Mouse (Mus musculus) ES-CJ7 (cell line): ENCODE measurements around the gene Magi1.
A peak's percentile ranks its signal among the peaks of the same experiment; 100 is the strongest.

Source experiments
- DNase-seq: peaks from one replicate; pipeline ENCODE4 v3.0.0; 2011; ENCODE audit warnings: low read depth, low spot score

The Magi1 gene

DNA sequence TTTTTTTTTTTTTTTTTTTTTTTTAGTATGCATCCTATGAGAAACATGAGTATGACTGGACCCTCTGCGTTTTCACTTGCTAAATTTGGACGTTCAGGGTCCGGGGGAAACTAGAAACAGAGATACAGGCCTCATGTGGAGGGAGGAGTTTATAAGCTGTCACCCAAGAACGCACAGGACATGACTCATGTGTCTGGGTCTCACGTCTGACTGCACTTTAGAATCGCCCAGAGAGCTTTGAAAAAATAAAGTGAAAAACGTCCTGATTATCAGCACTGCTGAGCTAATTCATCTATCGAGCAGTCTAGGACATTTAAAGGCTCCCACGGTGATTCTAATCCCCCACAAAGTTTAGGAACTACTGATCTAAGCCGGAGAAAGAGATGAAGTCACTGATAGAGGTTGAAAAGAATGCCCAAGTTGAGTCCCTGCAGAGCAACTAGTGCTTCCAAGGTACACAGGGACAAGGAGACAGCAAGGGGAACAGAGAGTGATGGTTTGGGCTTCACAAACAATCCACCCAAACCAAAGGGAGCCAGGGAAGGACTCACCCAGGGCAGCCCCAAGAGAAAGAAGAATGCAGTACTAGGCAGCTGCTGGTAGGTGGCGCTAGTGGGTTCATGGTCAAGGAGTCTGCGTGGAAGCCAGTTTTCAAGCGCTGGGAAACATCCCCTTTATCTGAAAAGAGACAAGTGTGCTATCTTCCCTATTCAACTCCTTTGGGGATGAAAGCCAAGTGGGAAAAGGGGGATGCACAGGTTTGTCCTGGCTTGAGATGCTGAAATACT is 626.3 kb downstream of the Magi1 start:
- peak; percentile 92 for DNase-seq

DNA sequence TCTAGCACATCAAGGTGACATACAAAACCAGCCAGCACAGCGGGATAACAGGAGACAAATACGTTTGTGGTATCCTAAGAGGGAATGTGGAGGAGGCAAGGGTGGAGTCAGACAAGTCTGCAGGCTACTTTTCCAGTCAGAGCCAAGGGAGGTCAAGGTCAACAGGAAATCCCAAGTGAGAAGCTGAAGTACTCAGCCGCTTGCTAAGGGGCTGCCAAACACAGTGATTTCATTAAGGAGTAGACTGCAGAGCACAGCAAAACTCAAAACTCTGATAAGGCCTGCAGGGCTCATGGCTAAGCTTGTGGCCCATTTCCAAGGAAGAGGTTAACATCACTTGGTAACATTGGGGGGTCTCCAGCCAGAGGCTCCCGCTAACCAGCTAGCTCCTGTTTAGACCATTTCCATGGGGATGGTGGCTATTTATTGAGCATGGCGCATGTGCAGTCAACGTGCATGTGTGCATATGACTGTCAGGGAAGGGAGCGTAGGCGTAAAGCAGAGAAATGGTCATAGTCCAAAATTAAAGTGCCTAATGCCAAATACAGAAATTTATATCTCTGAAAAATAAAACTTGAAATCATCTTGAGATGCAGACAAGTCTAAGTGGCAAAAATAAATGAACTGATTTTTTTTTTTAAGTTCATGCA is 635.0 kb downstream of the Magi1 start:
- peak; percentile 89 for DNase-seq

- DNase-seq, result peak; percentile 99
Observed at GRCm38 (mm10) chr6:93629735-93630291, 653.9 kb downstream of the Magi1 start.

DNA sequence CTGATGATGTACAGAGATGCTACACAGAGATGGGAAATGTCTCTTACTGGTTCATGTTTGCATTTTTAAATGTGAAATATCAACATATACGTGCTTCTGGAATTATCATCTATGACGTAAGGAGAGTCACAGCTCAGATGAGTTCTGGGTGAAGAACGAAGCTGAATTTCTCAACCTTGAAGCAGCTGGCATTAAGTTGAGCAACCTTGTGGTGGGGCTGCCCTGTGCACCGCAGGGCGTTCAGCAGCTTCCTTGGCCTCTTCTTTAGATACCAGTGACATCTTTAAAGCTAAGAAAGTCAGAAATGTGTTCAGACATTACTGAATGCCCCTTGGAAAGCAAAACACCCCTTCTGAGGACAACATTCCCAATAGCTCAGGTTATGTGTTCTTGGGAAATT is 656.5 kb downstream of the Magi1 start:
- no peak for DNase-seq
